Mouse (Mus musculus) kidney, postnatal 14 days (tissue): ENCODE data around the gene Cpeb2.

Experiments used
- DNase-seq: peaks from one replicate; pipeline ENCODE4 v3.0.0; 2022; ENCODE audit warnings: mixed read lengths

Gene Cpeb2

GRCm38 (mm10) chr5:43328579-43328978 lies 95.6 kb downstream of the Cpeb2 start:
- DNase-seq: no peak

GRCm38 (mm10) chr5:43330260-43330659 lies 97.3 kb downstream of the Cpeb2 start:
- DNase-seq: no peak

GRCm38 (mm10) chr5:43334469-43334868 lies 101.5 kb downstream of the Cpeb2 start:
- DNase-seq: no peak

GRCm38 (mm10) chr5:43337212-43337611 lies 104.2 kb downstream of the Cpeb2 start:
- DNase-seq: no peak

- DNase-seq: peak; percentile 7
These were observed 106.0 kb downstream of the Cpeb2 start for GRCm38 (mm10) chr5:43338771-43339475.
